Mouse (Mus musculus) granulocyte monocyte progenitor cell, adult 5-6 weeks (primary cell): ENCODE data around the gene Slc2a12. TPM values are rescaled to one million over a fixed set of nuclear protein-coding genes. Genes with fewer than 3 reads are reported as not detected.

Source experiments
- ATAC-seq: replicated peaks from 2 replicates; pipeline ENCODE4 v1.8.0; 2016; ENCODE audit warnings: mild to moderate bottlenecking, moderate TSS enrichment, inconsistent platforms; ENCODE audit not compliant: poor library complexity, severe bottlenecking
- total RNA-seq, 2 experiments: library from RNA; stranded (forward) in 1 of 2; stranded (reverse) in 1 of 2; fragments of 200-712, 200-1000 nt in 1 of 2; fragments of >200 nt in 1 of 2; fragmentation: Nextera tagmentation in 1 of 2; gene quantifications; 2 replicates each; pipeline ENCODE4 v1.2.3; 2014 to 2017

The Slc2a12 gene
- total RNA-seq (2014; fragmentation: Nextera tagmentation) (not detected in 2 replicates), total RNA-seq (2017) (0.04 TPM in 1 of 2 replicates, not detected in the other)

DNA sequence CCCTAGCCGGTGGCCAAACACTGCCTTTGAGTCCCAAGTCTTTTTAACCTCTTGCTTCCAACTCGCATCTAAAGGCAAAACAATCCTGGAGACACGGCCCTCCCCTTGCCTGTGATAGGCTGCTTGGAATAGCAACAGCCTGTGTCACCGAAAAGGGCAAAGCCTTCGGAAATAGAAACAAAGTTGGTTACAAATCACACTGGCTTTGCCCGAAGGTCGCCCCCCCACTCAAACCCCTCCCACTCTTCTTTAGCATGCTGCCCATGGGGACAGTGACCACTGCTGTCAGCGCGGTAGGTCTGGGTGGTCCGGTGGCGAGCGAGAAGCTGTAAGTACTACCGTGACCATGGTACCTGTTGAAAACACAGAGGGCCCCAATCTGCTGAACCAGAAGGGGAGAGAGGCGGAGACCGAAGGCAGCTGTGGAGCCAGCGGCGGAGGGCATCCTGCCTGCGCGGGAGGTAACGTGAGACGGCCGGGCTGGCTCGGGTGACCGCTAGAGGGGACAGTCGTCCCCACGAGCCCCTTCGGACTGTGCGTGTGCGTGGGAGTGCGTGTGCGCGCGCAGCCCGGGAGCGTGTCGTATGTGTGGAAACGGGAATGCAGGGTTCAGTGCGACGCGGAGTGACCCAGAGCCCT, at the start of gene Slc2a12:
Gene Slc2a12 (plus strand): TSS at position 159 of the 639 bp plus-strand sequence.
- peak; percentile 94 for ATAC-seq

DNA sequence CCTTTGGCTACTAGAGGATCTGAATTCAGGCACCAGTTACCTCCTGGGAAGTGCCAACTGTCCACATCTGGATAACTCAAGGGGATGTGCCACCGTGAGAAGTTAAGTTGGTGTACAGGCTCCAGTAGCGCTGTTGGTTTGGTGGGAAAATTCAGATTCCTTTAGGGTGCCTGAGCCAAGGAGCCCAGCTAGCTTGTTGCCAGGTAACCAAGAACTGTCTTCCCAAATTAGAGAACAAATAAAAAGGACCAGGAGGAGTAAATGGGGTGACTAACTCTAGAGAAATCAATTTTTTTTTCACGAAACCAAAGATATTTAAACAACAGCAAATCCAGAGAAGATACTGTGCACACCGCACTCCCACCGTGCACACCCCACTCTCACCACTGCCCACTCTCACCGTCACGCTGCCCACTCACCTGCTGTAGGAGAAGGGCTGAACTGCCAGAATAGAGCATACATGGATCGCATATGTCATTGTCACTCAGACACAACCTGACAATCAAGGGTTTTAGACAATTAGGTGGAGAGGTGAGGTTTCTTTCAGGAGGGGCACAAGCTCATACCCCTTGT, 45.8 kb upstream of the Slc2a12 start:
- no peak for ATAC-seq

DNA sequence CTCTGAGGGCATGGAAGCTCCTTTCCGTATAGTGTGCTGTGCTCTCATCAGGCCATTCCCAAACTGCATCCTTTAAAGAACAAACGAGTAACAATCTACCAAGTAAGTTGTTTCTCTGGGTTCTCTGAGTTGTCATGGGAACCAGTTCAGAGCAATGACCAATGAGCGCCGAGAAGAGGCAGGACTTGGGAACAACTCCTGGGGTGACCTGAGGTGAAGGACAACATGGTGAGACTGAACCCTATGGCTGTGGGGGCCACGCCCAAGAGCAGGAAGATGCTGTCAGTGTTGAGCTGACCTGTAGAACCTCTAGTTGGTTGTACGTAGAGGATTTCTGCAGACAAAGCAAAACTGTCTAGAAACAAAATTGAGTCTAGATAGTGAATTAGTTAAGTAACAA, 43.8 kb upstream of the Slc2a12 start:
- no peak for ATAC-seq

DNA sequence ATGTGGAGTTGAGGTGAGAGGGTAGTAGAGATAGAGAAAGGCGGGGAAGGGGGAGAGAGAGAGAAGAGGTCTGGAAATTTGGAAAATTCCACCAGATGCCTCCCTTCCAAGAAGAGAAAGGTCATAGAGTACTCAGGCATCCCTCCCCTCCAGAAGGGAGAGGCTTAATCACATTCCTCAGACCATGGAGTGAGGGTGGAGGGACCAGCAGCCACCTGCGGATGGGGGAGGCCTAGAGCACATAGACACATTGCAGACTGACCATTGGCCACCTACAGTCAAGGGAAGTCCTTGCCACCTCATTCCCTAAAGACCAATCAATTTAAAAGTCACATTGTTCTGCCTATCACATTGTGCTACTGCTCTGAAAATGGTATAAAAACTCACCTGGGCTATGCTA, 40.0 kb upstream of the Slc2a12 start:
- ATAC-seq, result no peak

DNA sequence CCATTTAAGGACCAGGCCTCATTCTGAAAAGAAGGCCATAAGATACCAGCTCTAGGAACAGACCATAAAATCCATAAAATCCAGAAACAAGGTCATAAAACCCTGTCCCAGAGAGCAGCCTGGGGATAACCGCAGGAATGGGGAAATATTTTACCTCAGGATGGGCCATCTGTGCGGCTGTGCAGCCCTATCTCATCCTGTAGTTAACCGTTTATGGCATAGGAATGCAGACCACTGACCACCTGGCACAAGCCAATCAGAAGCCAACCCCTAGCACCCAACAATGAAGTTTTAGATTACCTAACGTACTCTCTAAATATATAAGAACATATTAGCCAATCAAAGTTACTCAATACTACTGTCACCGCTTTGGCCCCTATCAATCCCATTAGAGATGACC, 36.5 kb upstream of the Slc2a12 start:
- no peak for ATAC-seq

DNA sequence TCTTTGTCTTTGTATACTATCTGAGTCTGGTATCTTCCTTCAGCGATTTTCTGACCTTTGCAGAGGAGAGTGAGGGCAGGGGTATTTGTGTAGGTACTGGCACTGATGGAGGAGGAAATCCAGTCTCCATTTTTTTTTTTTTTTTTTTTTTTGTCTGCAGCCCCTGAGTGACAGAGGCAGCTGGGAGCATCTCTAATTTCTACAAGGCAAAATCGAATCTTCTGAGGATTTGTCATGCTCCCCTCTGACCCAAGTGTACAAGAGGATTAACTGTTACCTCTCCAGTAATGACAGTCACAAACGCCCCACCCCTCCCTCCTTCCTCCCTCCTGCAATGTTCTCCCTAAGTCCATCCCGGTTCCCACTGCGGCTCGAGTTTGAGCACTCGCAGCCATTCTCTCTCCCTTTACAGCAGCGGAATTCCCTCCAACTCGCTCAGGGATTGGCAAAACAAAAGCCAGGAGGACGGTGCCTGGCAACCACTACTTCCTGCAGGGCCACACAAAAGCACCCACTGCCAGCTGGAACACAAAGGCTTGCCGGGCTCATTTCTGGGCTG, 35.9 kb upstream of the Slc2a12 start:
- no peak for ATAC-seq

DNA sequence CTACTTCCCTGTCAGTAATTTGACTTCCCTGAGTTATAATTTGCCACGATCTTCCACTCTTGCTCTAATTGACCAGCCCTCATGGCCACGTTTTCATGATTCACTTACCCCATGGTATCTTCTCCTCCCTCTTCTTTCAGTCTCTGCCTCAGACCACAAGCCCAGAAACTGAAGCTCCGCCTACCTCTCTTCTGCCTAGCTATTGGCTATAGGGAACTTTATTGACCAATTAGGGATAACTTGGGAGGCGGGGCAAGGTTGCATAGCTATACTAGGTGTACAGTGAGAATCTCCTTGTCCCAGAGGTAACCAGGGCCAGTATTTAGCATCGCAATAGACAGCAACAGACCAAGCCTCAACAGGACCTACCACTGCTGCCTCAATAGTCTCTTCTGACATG, 31.5 kb upstream of the Slc2a12 start:
- no peak for ATAC-seq

DNA sequence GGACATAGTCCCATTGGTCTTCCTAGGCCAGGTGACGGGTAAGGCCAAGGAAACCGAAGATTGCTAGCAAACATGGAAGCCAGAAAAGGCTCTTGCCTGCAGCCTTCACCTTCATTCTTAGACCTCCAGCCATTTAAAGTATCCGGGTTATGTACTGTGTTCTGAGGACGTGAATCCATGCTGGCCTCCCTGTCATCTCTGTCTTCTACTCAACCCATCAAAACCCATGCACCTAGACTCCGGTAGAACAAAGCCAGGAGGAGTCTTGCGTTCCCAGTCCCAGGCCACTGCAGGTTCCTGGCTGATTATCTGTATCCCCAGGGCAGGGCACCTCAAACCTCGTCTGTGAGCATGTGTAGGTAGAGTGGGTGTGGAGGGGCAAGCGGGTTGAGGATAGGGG, 30.3 kb upstream of the Slc2a12 start:
- ATAC-seq, result no peak

DNA sequence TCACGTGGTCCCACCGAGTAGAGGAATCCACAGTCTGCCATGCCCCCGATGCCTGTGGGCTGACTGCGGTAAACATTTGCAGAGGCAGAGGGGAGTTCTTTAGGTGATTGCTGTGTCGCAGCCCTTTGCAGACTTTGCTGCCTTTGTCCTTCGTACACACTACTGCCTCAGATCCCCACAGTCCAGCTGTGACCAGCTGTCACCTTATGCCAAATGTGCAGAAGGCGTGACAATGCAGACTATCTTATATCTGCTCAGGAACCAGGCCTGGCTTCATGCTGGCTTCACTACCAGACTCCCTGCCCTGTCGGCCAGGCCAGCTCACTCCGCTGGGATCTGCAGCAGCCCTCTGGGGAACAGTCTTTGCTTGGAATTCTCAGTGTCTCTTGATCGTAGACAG, 29.5 kb upstream of the Slc2a12 start:
- ATAC-seq, result no peak

DNA sequence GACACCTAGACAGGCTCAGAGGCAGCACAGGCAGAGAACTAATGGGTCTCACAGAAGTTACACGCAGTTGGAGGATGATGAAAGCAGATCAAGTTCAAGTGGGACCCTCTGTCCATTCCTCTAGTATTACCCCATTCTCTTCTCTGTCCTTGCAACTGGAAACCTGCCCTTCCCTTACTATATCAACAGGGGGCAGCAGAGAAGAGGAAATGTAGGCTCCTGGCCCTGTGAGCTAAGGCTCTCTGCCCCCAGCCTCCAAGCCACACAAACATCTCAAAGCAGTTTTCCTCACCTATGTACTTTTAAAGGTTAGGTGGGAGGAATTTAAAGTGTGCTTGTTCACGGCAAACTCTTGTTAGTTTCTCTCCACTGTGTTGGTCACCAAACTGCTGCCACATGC, 26.0 kb upstream of the Slc2a12 start:
- ATAC-seq, result no peak; the same call in 1 of the 2 replicates

DNA sequence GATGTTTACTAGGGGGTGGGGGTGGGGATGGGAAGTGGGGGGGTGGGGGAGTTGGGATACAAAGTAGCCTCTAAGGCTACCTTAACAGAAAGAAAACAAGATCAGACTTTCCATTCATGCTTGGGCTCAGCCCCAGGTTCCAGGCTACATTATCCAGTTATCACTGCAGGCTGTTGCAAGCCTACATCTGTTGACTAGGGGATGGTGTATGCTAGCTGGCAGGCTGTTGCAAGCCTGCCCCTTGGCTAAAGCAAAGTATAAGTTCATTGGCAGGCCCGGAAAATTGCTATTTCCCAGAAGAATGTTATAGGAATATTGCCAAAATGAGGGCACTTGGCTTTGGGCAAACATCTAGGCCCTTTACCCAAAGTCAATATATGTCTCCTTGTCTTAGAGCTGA, 16.0 kb upstream of the Slc2a12 start:
- no peak for ATAC-seq

DNA sequence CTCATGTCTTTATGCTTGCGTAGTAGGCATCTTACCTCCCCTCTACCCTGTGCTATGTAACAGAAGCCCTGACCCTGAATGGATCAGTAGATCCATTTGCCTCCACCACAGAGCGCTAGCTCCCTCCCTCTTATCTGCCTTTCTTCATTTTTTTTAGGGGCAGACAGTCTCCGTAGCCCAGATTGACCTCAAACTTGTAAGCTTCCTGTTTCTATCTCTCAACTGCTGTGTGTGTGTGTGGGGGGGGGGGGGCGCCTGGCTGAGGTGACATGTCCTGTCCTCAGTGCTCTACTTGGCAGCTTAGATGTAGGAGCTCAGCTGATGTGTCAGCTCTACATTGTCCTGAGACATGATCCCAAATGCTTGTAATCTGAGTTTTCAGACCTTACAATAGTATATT, 13.7 kb upstream of the Slc2a12 start:
- ATAC-seq, result peak; percentile 65

DNA sequence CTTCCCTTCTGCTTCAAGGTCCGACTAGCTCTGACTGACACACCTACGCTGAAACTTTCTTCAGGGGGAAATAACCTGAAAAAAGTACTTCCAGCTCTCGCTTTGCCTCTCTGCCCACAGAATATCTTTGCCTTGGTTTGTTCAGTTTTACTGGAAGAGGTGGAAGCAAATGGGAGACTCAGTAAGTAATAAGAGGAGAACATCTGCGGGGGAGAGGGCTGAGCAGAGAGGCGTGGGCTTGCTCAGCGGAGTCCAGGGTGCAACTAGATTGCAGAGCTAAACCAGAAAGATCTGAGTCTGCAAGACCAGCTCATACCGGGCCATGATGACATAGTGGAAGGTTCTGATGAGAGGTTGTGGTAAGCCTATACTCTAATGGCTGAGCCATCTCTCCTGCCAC, 13.3 kb upstream of the Slc2a12 start:
- ATAC-seq, result no peak

DNA sequence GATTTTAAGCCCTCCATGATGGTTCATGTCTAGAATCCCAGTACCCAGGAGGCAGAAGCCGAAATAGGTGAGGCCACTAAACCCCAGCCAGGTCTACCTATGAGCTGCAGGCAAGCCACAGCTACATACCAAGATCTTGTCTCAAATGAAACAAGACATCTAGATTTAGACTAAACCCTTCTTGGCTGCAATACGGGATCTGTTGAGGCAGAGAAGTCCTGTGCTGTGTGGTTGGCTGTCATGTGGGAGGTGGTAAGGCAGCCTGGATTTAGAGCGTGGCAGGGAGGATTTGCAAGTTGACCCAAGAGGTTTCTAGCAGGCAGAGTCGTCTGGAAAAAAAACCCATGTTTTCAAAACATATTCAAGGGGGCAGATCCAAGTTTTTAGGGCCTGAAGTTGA, 12.9 kb upstream of the Slc2a12 start:
- no peak for ATAC-seq

DNA sequence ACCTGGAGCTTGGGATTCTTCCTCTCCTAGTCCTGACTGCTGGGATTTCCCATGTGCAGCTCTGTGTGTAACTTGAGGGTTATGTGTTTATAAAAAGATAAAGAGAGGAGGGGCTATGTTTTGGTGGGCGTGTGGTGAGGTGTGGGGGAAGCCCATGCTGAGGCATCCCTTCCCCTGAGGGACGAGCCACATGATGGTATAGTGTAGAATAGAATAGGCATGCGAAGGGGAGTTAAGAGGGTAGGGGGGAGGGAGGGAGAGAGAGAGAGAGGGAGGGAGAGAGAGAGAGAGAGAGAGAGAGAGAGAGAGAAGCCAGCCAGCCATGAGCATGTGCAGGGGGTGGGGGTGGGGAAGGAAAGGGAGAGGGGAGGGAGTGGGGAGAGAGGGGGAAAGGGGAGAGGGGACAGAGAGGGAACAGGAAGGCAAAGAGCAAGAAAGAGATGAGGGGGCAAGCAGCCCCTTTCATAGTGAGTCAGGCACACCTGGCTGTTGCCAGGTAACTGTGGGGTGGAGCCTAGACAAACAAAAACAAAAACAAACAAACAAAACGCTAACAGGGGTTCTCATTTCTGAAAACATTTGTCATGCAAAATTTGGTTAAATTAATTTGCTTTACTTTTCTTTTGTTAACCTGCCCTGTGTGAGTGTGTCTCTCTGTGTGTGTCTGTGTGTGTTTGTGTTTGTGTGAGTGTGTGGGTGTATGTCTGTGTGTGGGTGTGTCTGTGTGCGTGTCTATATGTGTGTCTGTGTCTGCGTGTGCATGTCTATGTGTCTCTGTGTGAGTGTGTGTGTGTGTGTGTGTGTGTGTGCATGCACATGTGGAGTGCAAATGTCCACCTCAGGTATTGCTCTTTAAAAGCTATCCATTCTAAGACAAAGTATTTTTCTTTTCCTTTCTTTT, 11.2 kb upstream of the Slc2a12 start:
- no peak for ATAC-seq

DNA sequence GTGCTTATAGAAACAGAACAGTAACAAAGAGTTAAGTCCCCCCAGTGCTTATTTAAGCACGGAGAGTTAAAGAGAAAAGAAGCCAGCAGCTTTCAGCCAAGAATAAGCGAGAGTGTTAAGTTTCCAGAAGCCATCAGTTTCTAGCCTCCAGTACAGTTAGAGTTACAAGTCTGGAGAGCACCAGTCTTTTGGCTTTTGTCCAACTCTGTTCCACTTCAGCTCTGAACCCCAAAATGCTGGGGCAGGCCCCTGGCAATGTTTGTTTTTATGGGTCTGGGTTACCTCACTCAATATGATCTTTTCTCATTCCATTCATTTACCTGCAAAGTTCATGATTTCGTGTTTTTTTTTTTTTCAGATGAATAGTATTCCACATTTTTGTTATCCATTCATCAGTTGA, 7.6 kb upstream of the Slc2a12 start:
- no peak for ATAC-seq

DNA sequence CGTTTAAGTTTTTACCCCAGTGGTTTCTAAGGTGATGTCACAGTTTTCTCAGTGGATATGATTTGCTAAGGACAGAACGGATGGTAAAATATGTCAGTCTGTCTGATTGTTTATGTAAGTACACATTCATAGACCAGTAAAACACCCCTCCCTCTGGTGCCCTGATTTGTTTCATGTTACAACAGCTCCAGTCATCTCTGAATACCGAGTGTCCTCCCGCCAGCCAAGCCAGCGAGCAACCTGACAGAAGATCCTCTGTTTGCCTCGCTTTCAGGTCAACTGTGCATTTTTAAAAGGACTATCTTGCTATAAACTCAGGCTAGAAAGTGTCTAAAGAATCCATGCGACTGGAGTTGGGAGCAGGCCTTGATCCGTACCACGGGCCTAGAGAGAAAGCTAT, 640 bp upstream of the Slc2a12 start:
- ATAC-seq, result no peak

DNA sequence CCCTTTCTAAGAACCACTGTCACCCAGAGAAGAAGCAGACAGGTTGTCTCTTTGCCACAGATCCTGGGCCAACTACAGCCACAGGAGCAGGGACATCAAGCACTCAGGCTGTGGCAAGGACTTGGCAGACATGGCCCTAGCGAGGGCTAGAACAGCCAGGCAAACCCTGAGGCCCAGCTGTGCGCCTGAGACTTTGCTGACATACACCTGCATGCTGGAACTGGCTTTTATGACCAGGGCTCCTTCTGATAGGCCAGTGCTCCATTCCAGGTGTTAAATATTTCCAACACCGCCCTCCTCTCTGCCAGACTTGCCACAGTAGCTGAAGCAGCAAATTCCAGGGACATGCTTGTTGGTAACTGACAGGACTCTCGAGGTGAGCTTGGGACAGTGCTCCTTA, 3.9 kb downstream of the Slc2a12 start:
- no peak for ATAC-seq

DNA sequence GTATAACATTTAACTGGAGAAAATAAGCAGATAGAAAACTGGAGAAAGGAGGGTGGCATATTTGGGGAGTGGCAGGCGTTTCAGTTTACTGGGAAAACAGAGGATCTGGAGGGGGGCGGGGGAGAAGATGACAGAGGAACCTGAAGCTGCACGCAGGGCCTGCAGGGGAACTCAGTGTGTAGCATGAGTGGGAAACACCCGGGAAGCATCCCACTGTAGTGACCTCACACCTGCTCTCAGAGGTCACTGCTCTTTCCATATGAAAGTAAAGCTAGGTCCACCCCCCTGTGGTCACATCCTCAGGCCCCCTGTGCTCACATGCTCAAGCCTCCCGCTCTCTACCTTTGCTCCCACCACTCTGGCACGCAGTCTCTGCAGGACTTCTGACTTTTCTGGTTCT, 9.0 kb downstream of the Slc2a12 start:
- ATAC-seq, result no peak

DNA sequence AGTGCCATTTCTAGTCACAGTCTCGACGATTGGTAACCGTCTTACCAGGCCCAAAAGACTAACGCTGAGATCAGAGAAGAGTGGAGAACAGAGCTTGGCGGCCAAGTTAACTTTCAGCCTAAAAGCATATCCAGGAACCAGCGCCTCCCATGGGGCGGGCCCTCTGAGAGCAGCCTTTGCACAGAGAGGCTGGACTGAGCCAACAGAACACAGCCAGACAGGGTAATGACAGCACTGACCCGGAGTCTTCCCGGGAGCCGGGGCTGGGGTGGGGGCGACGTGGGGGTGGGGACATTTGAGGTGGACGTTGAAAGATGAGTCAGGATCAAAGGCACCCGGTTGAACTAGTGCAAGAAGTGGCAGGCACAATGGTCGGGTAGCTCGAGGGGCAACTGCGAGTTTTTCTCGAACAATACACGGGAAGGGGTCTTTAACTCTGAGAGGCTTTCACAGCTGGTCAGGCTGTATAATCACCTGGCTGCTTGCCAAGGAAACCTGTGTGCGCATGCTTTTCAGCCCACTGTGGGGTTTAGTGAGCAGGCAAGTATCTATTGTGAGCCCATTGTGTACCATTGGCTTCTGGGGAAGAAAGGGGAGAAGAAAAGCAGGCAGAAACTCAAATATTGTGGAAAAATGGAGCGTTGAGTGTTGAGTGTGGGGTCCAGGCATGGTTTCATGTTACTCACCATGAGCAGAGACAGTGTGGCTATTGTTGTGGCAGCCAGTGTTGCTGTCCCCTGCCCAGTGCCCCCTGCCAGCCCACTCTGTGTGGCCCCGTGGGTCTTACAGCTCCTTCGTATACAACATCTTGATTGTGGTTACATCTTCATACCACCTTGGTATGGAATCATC, 13.9 kb downstream of the Slc2a12 start:
- ATAC-seq, result no peak
